Mouse (Mus musculus): ENCODE data around the gene Tle2. TPM values are rescaled to one million over a fixed set of nuclear protein-coding genes. Genes with fewer than 3 reads are reported as not detected.

Gene Tle2
- 10 to 100 TPM; 31.6 to 31.8 TPM for total RNA-seq (2021)
- long read RNA-seq, partial matches to known transcripts: 2 of 31 reads
- long read RNA-seq, other reads (novel, unspliced or antisense): 25 of 31 reads

DNA sequence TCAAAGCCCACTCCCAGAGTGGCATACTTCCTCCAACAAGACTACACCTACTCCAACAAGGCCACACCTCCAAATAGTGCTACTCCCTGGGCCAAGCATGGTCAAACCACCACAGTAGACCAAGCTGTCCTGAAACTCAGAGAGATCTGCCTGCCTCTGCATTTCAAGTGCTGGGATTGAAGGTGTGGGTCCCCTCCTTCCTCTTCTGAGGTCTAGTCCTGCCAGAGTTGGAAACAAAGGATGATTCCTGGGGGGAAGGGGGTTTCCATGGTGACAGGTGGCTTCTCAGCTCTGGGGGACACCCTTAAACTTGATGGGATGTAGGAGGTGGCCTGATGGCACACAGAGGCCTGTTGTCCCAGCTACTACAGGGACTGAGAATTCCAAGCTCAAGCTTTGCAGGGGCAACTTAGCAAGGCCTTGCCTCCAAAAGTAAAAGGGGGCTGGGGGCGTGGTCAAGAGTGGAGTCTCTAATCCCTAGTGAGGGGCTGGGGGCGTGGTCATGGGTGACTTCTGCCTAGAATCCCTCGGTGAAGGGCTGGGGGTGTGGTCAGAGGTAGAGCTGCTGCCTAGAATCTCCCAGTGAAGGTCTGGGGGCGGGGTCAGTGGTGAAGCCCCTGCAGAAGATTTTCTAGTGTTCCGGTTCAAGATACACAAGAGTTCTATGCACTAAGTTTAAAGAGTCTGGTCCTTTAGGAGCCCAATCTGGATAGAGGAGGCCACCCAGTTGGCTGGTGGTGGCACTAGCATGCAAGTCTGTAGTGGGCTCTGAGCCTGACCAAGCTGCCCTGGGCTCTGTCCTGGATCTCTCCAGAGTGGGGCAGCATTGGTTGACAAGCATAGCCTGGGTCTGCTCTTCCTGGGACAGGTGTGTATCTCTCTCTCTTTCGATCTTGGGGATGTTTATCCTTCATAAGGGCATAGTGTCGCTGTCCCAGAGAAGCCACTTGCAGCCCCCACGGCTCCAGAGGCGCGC, at the start of gene Tle2:
Tle2 (plus strand) TSS at position 481 of the 976 bp plus-strand sequence.
- no peak for DNase-seq (ENCODE audit: low spot score in 2 of 2)

DNA sequence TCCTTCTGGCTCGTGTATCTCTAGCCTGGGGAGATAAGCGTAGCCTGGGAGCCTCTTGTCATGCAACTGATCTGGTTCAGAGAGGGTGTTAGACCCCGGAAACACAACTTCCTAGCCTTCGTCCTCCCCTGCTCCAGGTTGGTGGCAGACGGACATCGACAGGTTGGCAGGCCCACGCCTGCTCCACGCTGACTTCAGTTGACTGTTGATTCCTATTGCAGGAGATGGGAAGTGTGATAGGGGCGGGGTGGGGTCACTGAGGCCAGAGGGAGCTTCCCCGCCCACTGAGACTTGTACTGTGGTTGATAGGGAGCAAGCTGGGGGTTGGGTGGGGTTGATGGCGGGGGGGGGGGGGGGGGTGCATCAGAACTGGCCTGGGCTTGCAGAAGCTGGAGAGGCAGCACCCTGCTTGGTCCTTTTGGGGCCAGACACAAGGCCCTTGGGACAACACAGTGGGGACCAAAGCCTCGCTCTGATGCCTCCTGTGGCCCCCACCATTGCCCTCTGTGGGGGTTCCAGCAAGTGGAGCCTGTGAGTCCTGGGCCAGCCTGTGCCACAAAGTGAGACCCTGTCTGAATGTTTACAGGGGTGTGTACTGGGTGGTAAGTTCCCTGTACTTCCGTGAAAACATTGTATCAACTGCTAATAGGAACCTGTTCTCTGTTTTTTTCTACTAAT, 49.2 kb upstream of the Tle2 start:
- DNase-seq (ENCODE audit: low spot score in 2 of 2): no peak

DNA sequence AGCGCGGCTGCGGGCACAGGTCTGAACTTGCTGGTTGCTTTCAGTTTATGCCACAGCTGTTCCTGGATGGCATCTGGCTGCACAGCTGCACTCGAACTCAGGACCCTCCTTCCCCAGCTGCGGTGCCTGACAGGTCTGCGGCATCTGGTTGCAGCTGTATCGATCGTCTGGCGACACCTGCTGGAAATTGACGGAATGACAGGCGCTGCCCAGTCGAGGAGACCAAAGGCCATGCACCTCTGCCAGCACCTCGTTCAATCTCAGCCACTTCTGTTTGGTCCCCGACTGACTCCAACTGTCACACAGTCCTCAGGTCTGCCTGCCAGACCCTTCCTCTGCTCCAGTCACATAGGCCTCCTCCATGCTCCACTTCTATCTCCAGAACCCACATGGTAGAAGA, 47.6 kb upstream of the Tle2 start:
- DNase-seq (ENCODE audit: low spot score in 2 of 2): peak in 1 of 2 experiments; percentile 68

DNA sequence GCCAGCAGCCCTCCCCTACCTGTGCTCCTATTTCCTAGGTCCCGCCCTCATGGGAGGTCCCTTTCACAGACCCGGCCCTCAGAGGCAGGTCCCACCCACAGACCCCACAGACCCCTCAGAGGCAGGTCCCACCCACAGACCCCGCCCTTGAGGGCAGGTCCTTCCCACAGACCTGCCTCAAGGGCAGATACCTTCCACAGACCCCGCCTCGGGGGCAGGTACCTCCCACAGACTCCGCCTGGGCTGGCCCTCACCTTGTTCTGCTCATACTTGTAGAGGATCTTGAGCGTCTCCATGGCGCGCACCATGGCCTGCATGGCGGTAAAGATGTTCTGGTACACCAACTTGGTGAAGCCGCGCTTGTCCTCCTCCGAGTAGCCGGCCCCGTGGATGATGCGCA, 39.5 kb upstream of the Tle2 start:
- no peak for DNase-seq (ENCODE audit: low spot score in 2 of 2)

DNA sequence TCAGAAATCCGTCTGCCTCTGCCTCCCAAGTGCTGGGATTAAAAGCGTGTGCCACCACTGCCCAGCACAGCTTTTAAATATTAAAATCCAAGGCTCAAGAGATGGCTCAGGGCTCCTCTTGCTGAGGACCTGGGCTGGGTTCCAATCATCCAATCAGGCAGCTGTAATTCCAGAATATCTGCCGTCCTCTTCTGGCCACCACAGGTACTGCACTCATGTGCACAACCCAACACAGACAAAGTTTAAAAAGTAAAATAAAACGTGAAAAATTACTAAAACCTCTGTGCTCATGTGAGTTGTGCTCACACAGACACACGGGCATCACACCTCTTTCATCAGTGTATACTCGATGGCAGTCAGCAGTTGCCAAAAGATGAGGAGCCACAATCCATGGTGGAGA, 37.6 kb upstream of the Tle2 start:
- DNase-seq (ENCODE audit: low spot score in 2 of 2): no peak

DNA sequence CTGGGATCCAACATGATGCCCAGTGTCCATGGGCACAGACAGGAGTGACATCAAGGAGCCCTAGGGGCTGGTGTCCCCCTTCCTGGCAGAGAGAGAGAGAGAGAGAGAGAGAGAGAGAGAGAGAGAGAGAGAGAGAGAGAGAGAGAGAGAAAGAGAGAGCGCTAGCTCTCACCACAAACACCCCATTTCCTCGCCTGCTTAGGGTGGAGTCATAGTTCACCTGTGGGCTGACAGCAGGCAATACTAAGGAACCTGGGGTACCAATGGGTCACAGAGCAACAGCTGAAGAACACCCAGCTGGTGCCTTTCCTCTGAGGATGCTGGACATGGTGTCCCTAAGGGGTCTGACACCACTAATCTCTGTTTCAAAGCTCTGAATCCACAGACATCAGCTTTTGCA, 36.9 kb upstream of the Tle2 start:
- DNase-seq (ENCODE audit: low spot score in 2 of 2): no peak

DNA sequence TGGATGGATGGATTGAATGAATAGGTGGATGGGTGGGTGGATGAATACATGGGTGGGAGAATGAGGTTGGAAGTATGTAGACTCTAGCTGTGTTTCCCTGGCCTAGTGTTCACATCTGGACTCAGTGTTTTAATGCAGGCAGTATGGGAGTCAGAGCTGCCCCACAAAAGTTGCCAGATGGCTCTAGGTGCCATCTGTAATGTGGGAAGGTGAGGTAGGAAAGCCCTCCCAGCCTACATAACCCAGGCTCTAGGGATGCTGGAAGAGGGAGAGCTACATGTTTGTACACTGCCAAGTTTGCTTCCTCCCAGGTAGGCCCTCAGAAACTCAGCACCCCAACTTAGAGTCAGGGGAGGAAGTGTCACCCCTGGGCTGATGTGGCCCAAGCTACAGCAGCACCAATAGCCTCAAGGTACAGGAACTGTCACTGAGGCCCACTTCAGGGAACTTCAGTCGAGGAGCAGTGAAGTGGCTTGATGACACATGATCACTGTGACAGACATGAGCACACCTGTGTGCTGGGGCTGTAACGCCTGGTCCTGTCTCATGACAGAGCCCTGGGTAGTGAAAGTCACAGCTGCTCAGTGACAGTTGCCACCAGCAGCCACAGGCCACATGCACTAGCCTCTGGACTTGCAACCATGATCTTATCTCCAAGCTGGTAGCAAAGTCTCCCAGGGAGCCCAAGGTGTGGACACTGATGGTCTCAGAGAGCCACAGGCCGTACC, 35.9 kb upstream of the Tle2 start:
- no peak for DNase-seq (ENCODE audit: low spot score in 2 of 2)

DNA sequence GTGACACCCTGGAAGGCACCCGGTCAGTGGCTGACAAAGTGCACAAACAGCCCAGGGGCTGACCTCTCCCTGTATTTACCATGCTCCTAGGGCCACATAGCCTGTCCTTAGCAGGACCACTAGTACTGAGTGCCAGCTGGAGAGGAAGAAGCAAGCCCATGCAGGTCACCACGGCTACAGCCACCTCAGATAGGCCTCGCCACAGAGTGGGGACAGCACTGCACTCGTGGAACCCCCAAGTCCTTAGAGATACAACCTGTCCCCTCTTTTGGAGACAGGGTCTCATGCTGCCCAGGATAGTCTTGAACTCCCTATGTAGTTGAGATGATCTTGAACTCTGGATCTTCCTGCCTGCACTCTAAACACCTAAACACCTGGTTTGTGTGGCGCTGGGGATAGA, 33.0 kb upstream of the Tle2 start:
- DNase-seq (ENCODE audit: low spot score in 2 of 2): no peak

DNA sequence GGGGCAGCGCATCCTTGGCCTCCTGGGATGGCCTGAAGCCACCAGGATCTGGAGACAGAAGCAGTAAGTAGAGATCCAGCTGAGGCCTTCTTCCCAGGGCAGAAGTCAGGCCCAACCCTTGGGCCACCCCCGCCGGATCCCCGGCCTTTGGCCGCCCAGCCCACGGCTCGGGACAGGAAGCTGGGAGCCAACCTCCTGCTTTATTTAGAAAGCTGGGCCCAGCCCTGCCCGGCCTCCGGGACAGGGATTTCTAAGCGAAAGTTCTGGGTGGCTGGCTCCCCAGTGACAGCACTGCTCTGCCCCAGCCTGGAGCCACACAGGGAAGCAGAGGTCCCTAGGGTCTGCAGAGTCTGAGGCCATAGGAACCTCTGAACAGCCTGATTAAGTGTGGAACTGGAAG, 32.6 kb upstream of the Tle2 start:
- DNase-seq (ENCODE audit: low spot score in 2 of 2): no peak

DNA sequence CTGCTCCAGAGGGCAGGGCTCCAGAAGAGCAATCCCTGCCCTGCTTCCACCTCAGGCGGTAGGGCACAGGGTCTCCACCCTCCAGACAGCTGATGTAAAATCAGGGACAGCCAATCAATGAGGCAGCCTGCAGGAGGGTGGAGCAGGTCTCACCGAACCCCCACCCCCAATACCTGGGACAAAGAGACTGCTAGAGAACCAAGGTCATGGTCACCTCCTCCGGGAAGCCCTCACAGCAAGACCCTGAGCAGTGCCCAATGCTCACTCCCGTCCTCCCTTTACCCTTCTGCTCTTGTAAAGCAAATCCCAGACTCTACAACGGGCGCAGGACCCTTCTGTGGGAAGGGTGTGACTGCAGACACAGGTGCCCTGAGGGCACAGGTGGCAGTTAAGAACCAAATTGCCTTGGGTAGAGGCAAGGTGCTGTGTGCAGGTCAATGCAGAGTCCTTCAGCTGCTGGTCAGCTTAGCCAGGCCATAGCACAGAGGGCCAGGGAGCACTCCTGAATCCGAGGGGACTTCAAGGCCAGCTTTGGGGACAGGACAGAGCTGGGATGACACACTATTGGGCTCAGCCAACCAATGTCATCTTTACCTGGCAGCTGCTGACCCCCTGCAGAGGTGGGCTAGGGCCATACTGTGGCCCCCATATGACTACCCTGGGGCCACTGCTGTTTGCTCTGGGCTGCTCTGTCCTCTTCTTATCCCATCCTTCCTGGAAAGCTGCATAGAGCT, 31.5 kb upstream of the Tle2 start:
- no peak for DNase-seq (ENCODE audit: low spot score in 2 of 2)

DNA sequence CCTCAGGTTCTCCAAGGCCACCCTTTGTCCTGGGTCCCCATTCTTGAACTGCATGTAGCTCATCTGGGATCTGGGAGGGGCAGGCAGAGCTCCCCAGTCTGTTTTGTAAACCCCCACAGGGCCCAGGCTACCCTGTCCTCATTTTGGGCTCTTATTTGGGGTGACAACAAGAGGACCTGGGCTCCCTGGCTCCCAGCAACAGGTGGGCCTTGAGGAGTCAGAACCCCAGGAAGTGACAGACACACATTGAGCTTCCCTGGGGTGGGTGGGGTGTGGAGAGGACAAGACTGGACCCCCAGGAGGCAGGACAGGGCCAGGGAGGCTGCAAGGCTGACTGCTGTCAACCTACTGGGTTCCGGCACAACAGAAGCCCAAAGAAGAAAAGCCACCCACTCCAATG, 30.7 kb upstream of the Tle2 start:
- DNase-seq (ENCODE audit: low spot score in 2 of 2): no peak

DNA sequence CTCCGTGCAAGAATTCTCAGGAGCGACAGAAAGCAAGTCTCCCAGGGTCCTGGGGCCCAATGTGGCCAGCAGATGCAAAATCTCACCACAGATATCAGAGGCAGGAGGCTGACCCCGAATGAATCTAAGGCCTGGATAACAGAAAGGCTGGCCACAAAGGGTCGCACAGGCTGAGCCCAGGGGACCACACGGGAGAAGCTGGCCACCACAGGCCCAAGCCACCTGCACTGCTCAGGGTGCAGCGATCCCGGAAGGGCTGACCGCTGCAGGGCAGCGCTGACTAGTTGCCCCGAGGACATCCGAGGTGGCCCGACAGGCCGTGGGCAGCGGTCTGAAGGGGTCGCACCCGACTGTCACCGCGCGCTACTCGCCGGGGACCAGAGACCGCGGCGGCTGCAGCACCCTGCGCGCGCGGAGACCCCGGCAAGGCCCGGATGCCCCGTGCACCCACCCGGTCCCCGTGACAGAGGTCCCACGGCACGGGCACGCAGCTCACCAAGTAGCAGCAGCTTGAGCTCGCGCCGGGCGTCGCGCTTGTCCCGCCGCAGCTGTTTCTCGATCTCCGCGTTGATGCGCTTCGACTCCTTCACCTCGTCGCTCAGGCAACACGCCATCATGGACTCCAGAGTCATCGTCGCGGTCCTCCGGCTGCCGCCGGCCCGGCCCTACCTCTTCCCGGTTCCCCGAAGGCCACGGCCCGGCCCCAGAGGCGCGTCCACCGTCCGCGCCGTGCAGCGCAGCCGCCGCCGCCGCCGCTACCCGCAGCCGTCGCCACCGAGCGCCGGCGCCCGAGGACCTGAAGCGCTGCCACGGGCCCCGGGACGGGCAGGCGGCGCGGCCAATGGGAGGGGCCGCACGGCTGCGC, 29.8 kb upstream of the Tle2 start:
- no peak for DNase-seq (ENCODE audit: low spot score in 2 of 2)

DNA sequence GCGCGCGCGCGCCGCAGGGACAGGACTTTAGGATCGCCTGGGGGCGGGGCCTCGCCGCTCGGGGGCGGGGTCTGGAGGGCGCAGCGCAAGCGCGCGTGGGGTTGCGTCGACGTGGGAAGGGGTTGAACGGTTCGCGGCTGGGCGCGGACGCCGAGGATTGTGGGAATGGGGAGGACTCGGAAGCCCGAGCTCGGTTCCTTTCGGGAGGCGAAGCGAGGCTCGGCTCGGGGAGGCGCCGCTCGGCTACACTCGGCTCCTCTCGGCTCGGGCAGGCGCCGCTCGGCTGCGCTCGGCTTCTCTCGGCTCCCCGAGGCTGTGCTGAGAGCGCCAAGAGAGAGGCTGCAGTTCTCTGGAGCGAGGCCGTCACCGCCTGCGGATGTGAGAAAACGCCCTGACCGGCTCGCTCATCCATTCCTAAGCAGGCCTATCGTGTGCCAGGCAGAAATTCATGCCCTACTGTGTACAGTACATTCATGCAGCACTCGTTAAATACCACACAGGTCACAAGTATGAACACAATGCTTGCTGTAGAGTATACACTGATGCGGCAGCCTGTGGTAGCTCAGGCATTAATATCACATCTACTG, 29.1 kb upstream of the Tle2 start, which contains the start of gene Gna11:
Gna11 (minus strand) TSS at position 30 of the 587 bp plus-strand sequence.
- DNase-seq (ENCODE audit: low spot score in 2 of 2): peak; percentile 100

DNA sequence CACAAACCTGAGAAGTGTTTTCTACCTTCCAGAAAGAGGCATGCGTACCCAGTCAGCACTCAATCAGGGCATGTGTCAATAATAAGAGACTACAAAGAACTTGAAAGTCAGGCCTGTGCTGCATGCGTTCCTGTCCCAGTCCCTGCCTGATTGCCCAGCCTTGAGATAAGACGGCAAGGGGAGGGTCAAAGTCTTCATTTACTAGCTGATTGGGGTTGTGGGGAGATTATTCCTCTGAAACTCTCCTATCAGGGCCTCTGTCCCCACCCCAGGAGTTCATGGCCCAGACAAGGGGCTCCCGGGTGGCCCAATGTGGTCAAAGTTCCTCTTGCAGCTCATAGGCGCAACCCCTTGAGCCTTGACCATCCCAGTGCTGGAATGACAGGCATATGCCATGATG, 28.0 kb upstream of the Tle2 start:
- DNase-seq (ENCODE audit: low spot score in 2 of 2): no peak

DNA sequence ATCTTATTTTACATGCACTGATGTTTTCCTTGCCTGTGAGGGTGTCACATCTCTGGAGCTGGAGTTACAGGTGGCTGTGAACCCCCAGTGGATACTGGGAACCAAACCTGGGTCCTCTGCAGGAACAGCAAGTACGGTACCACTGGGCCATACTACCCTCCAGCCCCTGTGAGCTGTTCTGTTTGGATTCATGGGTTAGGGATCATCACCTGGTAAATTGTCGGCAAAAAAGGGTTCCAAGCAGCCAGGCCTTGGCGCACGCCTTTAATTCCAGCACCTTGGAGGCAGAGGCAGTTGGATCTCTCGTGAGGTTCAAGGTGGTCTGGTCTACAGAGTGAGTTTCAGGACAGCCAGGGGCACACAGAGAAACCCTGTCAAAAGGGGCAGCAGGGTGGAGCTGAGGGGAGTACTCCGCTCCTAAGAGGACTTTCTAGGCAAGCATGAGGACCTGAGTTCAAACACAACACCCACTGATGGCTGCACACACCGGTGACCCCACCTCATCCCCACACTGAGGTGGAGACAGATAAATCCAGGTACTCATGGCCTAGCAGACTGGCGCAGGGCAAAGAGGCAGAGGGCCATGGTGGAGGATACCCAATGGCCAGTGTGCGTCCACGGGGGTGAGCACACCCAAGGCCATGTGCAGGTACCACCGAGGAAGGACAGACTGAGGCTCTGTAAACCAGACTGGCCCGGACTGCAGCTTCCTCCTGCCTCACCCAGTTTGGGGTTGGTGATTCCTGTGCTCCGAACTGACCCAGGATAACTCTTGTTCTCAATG, 27.4 kb upstream of the Tle2 start:
- no peak for DNase-seq (ENCODE audit: low spot score in 2 of 2)

DNA sequence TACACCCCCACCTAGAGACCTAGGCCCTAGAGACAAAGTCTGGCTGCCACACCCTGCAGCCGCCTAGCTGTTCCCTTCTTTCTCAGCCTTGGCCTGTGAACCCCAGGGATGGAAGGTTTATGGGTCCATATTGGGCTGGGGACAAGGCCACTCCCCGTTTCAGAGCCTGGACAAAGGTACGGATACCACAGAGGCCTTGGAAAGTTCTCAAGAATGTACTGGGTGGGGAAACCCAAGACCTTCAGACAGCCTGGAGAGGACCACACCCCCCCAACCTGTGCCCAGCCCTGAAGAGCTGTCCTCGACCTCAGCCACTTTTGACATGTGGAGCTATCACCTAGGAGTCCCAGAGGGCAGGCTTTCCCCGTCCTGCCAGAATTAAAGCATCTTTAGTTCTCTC, 25.4 kb upstream of the Tle2 start:
- DNase-seq (ENCODE audit: low spot score in 2 of 2): no peak

DNA sequence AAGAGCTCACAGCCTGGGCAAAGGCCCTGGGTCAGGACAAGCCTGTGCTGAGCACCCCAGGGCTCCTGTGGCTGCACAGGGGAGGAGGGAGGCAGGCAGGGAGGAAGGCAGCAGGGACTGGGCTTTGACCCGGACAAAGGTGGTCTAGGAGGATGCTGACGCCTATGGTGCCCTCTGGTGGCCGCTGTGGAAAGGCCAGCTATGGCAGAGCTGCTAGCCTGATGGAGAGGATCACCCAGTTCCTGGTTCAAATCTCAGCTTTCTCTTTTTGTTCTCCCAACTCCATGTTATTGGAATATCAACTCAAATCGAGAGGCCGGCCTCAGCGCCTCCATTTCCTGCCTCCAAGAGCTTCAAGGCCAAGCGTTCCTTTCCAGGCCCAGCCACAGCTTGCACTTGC, 24.1 kb upstream of the Tle2 start:
- DNase-seq (ENCODE audit: low spot score in 2 of 2): no peak

DNA sequence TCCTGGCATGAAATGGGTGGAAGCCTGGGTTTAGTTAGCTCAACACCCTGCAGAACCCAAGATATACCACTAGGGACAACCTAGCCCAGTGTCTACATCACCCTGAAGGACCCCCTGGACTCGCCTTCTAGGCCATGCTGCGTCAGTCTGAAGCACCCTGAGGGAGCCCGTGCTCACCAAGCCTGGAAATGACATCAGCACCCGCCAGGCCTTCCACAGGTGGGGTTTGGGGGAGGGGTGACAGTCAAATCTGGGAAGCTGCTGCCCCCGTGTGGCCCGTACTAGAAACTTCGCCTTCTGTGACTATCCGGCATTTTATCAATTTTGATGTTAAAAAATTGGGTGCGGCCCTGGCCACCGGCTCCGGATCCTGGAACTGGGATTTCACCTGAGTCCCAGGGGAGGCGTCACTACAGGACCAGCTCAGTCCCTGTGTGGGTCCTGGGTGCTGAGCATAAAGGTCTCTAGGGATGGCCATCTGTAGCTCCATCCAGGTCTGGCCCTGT, 22.7 kb upstream of the Tle2 start:
- peak; percentile 70 to 87 for DNase-seq (ENCODE audit: low spot score in 2 of 2)

DNA sequence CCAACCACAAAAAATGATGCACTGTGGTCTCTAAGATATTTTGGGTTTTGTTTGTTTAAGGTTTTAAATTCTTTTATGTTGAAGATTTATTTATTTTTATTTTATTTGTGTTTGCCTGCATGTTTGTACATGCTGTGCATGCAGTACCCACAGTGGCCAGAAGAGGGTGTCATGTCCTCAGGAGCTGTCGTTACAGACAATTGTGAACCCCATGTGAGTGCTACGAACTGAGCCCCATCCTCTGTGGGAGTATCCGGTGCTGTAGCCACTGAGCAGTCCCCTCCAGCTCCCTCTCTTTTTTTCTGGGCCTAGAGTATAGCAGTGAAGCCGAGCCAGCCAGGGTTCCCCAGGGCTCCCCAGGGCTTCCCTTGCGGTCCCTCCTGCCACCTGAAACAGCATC, 21.1 kb upstream of the Tle2 start:
- no peak for DNase-seq (ENCODE audit: low spot score in 2 of 2)
